Mouse (Mus musculus): ENCODE results near the gene Hs3st1. TPM values are rescaled to one million over a fixed set of nuclear protein-coding genes. Genes with fewer than 3 reads are reported as not detected.

Hs3st1 gene
- polyA plus RNA-seq, 1 experiment from 2014 or later = 0.42 TPM

- Histone ChIP-seq H3K9ac (ENCODE audit: low read depth, low read length) (no peak overlapping the region), H3K4me1 (ENCODE audit: control insufficient read depth, low read depth, low read length) (no peaks in the 10 kb centered on the region), H3K4me2 (ENCODE audit: low read depth, low read length) (no peak overlapping the region), H3K36me3 (ENCODE audit: control insufficient read depth, insufficient read depth) (no peaks in the 10 kb centered on the region), H3K27ac (ENCODE audit: low read length) (no peak overlapping the region), H3K27me3 (ENCODE audit: control insufficient read depth, insufficient read depth, low read depth, low read length) (no peaks in the 10 kb centered on the region), H3K4me3 (ENCODE audit: low read depth, low read length) (no peak overlapping the region), H3K9me3 (replicated peaks; ENCODE audit: control insufficient read depth, low read length) (no peaks in the 10 kb centered on the region)
- WGBS (ENCODE audit: insufficient replicate concordance) = 48% methylated on average over 2 of the region's 2 CpGs
- ATAC-seq (ENCODE audit: low read depth) = no peak
Observed at GRCm38 (mm10) chr5:39758890-39759475, 3.7 kb upstream of the Hs3st1 start.

DNA sequence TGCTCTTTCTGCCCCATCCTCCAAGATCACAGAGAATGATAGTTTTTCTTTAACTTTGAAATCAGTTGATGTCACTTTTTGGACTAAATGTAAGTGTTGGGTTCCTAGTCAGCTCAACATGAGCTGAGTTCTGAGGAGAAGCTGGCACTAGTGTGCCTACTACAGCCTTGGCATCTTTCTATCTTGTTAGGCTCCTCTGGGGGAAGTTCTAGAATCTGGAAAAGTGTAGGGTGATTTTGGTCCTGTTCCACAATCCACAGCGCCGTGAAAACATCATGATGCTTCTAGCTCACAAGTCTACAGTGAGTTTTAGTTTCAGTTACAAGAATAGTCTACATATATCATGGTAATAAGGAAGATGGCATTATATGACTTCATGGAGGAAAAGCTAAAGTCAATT, 18.4 kb downstream of the Hs3st1 start:
- H3K27me3 ChIP-seq (ENCODE audit: control insufficient read depth, insufficient read depth, low read depth, low read length) = no peaks in the 10 kb centered on the region
- H3K27ac ChIP-seq (ENCODE audit: low read length) = no peak overlapping the region
- WGBS (ENCODE audit: insufficient replicate concordance) = 65% methylated on average over 2 of the region's 2 CpGs
- no peaks in the 10 kb centered on the region for H3K9me3 ChIP-seq (replicated peaks; ENCODE audit: control insufficient read depth, low read length)
- no peaks in the 10 kb centered on the region for H3K36me3 ChIP-seq (ENCODE audit: control insufficient read depth, insufficient read depth)
- no peak overlapping the region for H3K4me2 ChIP-seq (ENCODE audit: low read depth, low read length)
- no peak overlapping the region for H3K9ac ChIP-seq (ENCODE audit: low read depth, low read length)
- no peak for ATAC-seq (ENCODE audit: low read depth)
- no peak overlapping the region for H3K4me3 ChIP-seq (ENCODE audit: low read depth, low read length)
- H3K4me1 ChIP-seq (ENCODE audit: control insufficient read depth, low read depth, low read length) = no peaks in the 10 kb centered on the region

- H3K4me1 ChIP-seq (ENCODE audit: control insufficient read depth, low read depth, low read length) = no peaks in the 10 kb centered on the region
- no peak overlapping the region for H3K4me2 ChIP-seq (ENCODE audit: low read depth, low read length)
- H3K27ac ChIP-seq (ENCODE audit: low read length) = no peak overlapping the region
- H3K9me3 ChIP-seq (replicated peaks; ENCODE audit: control insufficient read depth, low read length) = no peaks in the 10 kb centered on the region
- no peak overlapping the region for H3K4me3 ChIP-seq (ENCODE audit: low read depth, low read length)
- H3K36me3 ChIP-seq (ENCODE audit: control insufficient read depth, insufficient read depth) = no peaks in the 10 kb centered on the region
- H3K9ac ChIP-seq (ENCODE audit: low read depth, low read length) = no peak overlapping the region
- H3K27me3 ChIP-seq (ENCODE audit: control insufficient read depth, insufficient read depth, low read depth, low read length) = no peaks in the 10 kb centered on the region
- ATAC-seq (ENCODE audit: low read depth) = no peak
- 33% methylated on average over 1 of the region's 1 CpGs for WGBS (ENCODE audit: insufficient replicate concordance)
Observed at GRCm38 (mm10) chr5:39733750-39734443, 21.4 kb downstream of the Hs3st1 start.

GRCm38 (mm10) chr5:39733013-39733749, 22.1 kb downstream of the Hs3st1 start:
- Histone ChIP-seq H3K36me3 (ENCODE audit: control insufficient read depth, insufficient read depth) (no peaks in the 10 kb centered on the region), H3K9me3 (replicated peaks; ENCODE audit: control insufficient read depth, low read length) (no peaks in the 10 kb centered on the region), H3K4me1 (ENCODE audit: control insufficient read depth, low read depth, low read length) (no peaks in the 10 kb centered on the region), H3K27ac (ENCODE audit: low read length) (no peak overlapping the region), H3K4me2 (ENCODE audit: low read depth, low read length) (no peak overlapping the region), H3K4me3 (ENCODE audit: low read depth, low read length) (no peak overlapping the region), H3K27me3 (ENCODE audit: control insufficient read depth, insufficient read depth, low read depth, low read length) (no peaks in the 10 kb centered on the region), H3K9ac (ENCODE audit: low read depth, low read length) (no peak overlapping the region)
- 24% methylated on average over 5 of the region's 5 CpGs for WGBS (ENCODE audit: insufficient replicate concordance)
- ATAC-seq (ENCODE audit: low read depth) = no peak

DNA sequence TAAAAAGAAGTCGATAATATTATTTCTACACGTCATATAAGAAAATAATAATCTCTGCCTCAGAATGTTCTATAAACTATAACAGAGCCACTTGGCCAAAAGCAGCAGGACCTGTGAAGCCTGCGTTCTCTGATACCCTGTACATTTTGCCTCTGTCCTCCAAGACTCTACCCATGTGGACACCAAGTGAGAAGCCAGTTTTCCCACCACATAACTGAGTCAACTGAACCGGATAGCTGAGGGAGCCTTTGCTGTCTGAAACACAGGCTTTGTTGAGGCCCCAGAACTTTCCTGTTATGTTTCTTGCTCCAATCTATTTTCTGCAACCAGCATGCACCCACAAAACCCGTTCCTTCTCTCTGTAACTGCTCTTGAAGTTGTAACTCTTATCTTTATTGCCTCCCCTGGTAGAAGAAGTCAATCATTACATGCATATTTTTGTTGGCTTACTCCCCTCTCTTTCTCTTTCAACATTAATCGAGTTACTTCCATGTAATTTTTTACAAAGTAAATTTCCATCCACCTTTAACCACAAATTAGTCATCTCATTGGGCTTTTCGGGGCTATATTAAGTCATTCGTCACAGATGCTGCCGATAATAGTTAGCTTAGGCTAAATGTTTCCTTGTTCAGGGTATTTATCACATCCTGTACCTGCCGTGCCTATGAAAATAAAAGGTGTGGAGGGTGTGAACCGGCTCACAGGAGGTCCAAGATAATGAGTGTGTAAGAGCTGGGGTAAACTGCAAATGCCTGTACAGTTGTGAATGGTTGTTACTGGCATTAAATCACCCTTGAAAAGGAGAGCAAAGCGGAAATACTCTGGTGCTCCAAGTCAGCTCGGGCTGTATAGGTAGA, 39.4 kb downstream of the Hs3st1 start:
- no peak overlapping the region for H3K27ac ChIP-seq (ENCODE audit: low read length)
- H3K9me3 ChIP-seq (replicated peaks; ENCODE audit: control insufficient read depth, low read length) = no peaks in the 10 kb centered on the region
- WGBS (ENCODE audit: insufficient replicate concordance) = 54% methylated on average over 13 of the region's 13 CpGs
- H3K4me1 ChIP-seq (ENCODE audit: control insufficient read depth, low read depth, low read length) = no peaks in the 10 kb centered on the region
- no peaks in the 10 kb centered on the region for H3K27me3 ChIP-seq (ENCODE audit: control insufficient read depth, insufficient read depth, low read depth, low read length)
- no peak for ATAC-seq (ENCODE audit: low read depth)
- no peak overlapping the region for H3K4me2 ChIP-seq (ENCODE audit: low read depth, low read length)
- H3K9ac ChIP-seq (ENCODE audit: low read depth, low read length) = no peak overlapping the region
- no peaks in the 10 kb centered on the region for H3K36me3 ChIP-seq (ENCODE audit: control insufficient read depth, insufficient read depth)
- H3K4me3 ChIP-seq (ENCODE audit: low read depth, low read length) = no peak overlapping the region

DNA sequence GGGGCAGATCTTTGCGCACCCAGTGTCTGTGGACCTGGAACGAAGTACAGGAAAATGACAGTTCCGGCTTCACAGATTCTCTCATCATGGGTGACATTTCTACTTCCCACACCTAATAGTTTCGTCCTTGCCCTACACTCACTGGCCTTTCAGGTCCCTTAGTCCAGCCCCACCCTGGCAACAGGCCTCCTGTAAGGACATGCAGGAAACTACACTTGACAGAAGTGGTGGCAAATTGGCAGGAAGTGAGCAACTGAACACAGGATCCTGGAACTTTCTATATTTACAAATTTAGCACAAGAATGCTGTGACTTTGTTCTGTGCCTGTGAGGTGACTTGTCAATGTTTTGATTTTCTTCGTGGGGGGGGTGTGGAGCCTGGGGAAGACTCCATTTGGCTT, 40.1 kb downstream of the Hs3st1 start:
- ATAC-seq (ENCODE audit: low read depth) = no peak
- no peaks in the 10 kb centered on the region for H3K9me3 ChIP-seq (replicated peaks; ENCODE audit: control insufficient read depth, low read length)
- H3K4me3 ChIP-seq (ENCODE audit: low read depth, low read length) = no peak overlapping the region
- WGBS (ENCODE audit: insufficient replicate concordance) = 45% methylated on average over 5 of the region's 5 CpGs
- no peak overlapping the region for H3K4me2 ChIP-seq (ENCODE audit: low read depth, low read length)
- no peak overlapping the region for H3K27ac ChIP-seq (ENCODE audit: low read length)
- H3K9ac ChIP-seq (ENCODE audit: low read depth, low read length) = no peak overlapping the region
- no peaks in the 10 kb centered on the region for H3K27me3 ChIP-seq (ENCODE audit: control insufficient read depth, insufficient read depth, low read depth, low read length)
- no peaks in the 10 kb centered on the region for H3K4me1 ChIP-seq (ENCODE audit: control insufficient read depth, low read depth, low read length)
- no peaks in the 10 kb centered on the region for H3K36me3 ChIP-seq (ENCODE audit: control insufficient read depth, insufficient read depth)

DNA sequence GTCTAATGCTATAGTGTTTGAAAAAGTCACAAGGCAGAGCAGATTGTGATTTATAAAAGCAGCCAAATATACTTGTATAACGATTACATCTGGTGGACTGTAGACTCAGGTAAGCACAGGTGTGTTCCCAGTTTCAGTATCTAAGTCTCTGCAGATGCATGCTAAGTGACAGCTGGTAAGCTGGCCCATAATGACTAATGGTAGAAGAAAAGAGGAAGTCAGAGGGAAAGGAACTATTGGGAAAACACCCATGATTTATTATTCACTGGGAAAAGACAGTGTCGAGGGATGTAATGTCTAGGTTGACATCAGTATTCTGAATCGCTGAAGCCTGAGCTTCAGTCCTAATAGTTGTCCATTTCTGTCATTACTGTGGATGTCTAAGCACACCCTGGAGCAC, 49.7 kb downstream of the Hs3st1 start:
- Histone ChIP-seq H3K4me2 (ENCODE audit: low read depth, low read length) (no peak overlapping the region), H3K9me3 (replicated peaks; ENCODE audit: control insufficient read depth, low read length) (no peaks in the 10 kb centered on the region), H3K27ac (ENCODE audit: low read length) (no peak overlapping the region), H3K27me3 (ENCODE audit: control insufficient read depth, insufficient read depth, low read depth, low read length) (no peaks in the 10 kb centered on the region), H3K9ac (ENCODE audit: low read depth, low read length) (no peak overlapping the region), H3K4me1 (ENCODE audit: control insufficient read depth, low read depth, low read length) (no peaks in the 10 kb centered on the region), H3K36me3 (ENCODE audit: control insufficient read depth, insufficient read depth) (no peaks in the 10 kb centered on the region), H3K4me3 (ENCODE audit: low read depth, low read length) (no peak overlapping the region)
- 47% methylated on average over 3 of the region's 3 CpGs for WGBS (ENCODE audit: insufficient replicate concordance)
- no peak for ATAC-seq (ENCODE audit: low read depth)

GRCm38 (mm10) chr5:39660826-39661225, 94.4 kb downstream of the Hs3st1 start:
- H3K27me3 ChIP-seq (ENCODE audit: control insufficient read depth, insufficient read depth, low read depth, low read length) = no peaks in the 10 kb centered on the region
- H3K27ac ChIP-seq (ENCODE audit: low read length) = no peak overlapping the region
- H3K36me3 ChIP-seq (ENCODE audit: control insufficient read depth, insufficient read depth) = no peaks in the 10 kb centered on the region
- H3K9ac ChIP-seq (ENCODE audit: low read depth, low read length) = no peak overlapping the region
- no peak for ATAC-seq (ENCODE audit: low read depth)
- no peak overlapping the region for H3K4me2 ChIP-seq (ENCODE audit: low read depth, low read length)
- H3K4me3 ChIP-seq (ENCODE audit: low read depth, low read length) = no peak overlapping the region
- 65% methylated on average over 4 of the region's 4 CpGs for WGBS (ENCODE audit: insufficient replicate concordance)
- no peaks in the 10 kb centered on the region for H3K9me3 ChIP-seq (replicated peaks; ENCODE audit: control insufficient read depth, low read length)
- no peaks in the 10 kb centered on the region for H3K4me1 ChIP-seq (ENCODE audit: control insufficient read depth, low read depth, low read length)
